Mouse (Mus musculus): ENCODE measurements at regions not wholly inside any gene's neighbourhood (a gene's known extent, or its start where the extent isn't known, plus 50 kb on each side); places are given as distances from the start of the nearest gene placed in this dataset.

- WGBS, result 43% methylated on average over 4 of the region's 4 CpGs
- H3K27me3 ChIP-seq (ENCODE audit: control insufficient read depth, insufficient read depth, low read length), result no peaks in the 10 kb centered on the region
Measured at GRCm38 (mm10) chr15:51197466-51198158, 2687.1 kb upstream of the Gm7489 start.

DNA sequence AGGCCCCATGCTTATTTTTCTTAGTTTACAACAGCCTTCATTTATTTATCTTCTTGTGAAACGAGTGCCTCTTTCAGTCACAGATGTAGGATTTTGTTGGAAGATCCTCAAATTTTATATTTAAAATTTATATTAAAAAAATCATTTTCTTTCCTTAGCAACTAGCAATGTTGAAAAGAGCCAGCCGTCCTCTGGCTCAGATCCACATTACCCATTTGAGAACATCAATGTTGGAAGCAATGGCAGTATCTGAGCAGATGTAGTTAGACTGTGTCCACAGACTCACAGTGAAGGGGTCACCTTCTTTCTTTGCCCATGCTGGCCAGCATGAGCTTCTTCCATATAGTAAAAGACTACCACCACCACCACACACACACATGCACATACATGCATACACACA, 2681.4 kb upstream of the Gm7489 start:
- Histone ChIP-seq H3K9me3 (ENCODE audit: control insufficient read depth, low read length) (no peaks in the 10 kb centered on the region), H3K36me3 (ENCODE audit: control insufficient read depth, insufficient read depth, low read length) (no peaks in the 10 kb centered on the region), H3K27ac (ENCODE audit: low read depth, low read length) (no peak overlapping the region), H3K9ac (ENCODE audit: low read length) (no peak overlapping the region), H3K4me3 (ENCODE audit: low read depth, low read length) (no peak overlapping the region), H3K4me2 (ENCODE audit: low read depth, low read length, severe bottlenecking) (no peak overlapping the region), H3K4me1 (replicated peaks; ENCODE audit: control insufficient read depth, insufficient read depth, low read length) (no peaks in the 10 kb centered on the region), H3K27me3 (ENCODE audit: control insufficient read depth, insufficient read depth, low read length) (no peaks in the 10 kb centered on the region)
- ATAC-seq (replicated peaks; ENCODE audit: low FRiP score) (no peak), DNase-seq (ENCODE audit: low spot score) (no peak)
- WGBS, result 83% methylated on average over 2 of the region's 2 CpGs

More at GRCm38 (mm10) chr15:51197466-51198158, 2687.1 kb upstream of the Gm7489 start:
- H3K36me3 ChIP-seq (ENCODE audit: control insufficient read depth, insufficient read depth, low read length), result no peaks in the 10 kb centered on the region
- no peak overlapping the region for H3K4me3 ChIP-seq (ENCODE audit: low read depth, low read length)
- no peak overlapping the region for H3K9ac ChIP-seq (ENCODE audit: low read length)
- ATAC-seq (replicated peaks; ENCODE audit: low FRiP score) (no peak), DNase-seq (ENCODE audit: low spot score) (no peak)
- no peak overlapping the region for H3K27ac ChIP-seq (ENCODE audit: low read depth, low read length)
- no peaks in the 10 kb centered on the region for H3K4me1 ChIP-seq (replicated peaks; ENCODE audit: control insufficient read depth, insufficient read depth, low read length)
- H3K9me3 ChIP-seq (ENCODE audit: control insufficient read depth, low read length), result no peaks in the 10 kb centered on the region
- H3K4me2 ChIP-seq (ENCODE audit: low read depth, low read length, severe bottlenecking), result no peak overlapping the region

GRCm38 (mm10) chr15:51206050-51206449, 2678.7 kb upstream of the Gm7489 start:
- H3K36me3 ChIP-seq (ENCODE audit: control insufficient read depth, insufficient read depth, low read length), result no peaks in the 10 kb centered on the region
- no peak overlapping the region for H3K4me3 ChIP-seq (ENCODE audit: low read depth, low read length)
- no peak overlapping the region for H3K4me2 ChIP-seq (ENCODE audit: low read depth, low read length, severe bottlenecking)
- H3K9me3 ChIP-seq (ENCODE audit: control insufficient read depth, low read length), result no peaks in the 10 kb centered on the region
- 51% methylated on average over 3 of the region's 3 CpGs for WGBS
- H3K27me3 ChIP-seq (ENCODE audit: control insufficient read depth, insufficient read depth, low read length), result no peaks in the 10 kb centered on the region
- H3K4me1 ChIP-seq (replicated peaks; ENCODE audit: control insufficient read depth, insufficient read depth, low read length), result no peaks in the 10 kb centered on the region
- no peak overlapping the region for H3K9ac ChIP-seq (ENCODE audit: low read length)
- DNase-seq (ENCODE audit: low spot score) (no peak), ATAC-seq (replicated peaks; ENCODE audit: low FRiP score) (no peak)
- no peak overlapping the region for H3K27ac ChIP-seq (ENCODE audit: low read depth, low read length)

- ATAC-seq (replicated peaks; ENCODE audit: low FRiP score) (no peak), DNase-seq (ENCODE audit: low spot score) (no peak)
- 83% methylated on average over 2 of the region's 2 CpGs for WGBS
Measured at GRCm38 (mm10) chr15:51206773-51207172, 2677.9 kb upstream of the Gm7489 start.

DNA sequence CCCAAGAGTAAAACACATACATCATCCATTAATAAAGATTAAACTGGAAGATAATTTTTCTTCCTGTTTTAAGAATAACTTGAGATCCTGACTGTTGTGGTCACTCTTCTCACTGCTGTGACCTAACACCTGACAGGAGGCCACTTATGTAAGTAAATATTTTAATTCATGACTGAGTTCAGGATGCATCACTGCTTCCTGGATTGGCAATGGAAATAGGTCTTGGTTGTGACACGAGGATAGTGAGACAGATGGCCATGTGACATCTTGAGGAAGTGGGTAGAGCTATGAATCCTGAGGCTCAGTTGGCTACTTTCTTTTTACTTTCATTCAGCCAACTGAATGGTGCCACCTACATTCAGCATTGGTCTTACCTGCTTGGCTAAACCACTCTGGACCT, 2649.8 kb upstream of the Gm7489 start:
- Histone ChIP-seq H3K27me3 (ENCODE audit: control insufficient read depth, insufficient read depth, low read length) (no peaks in the 10 kb centered on the region), H3K36me3 (ENCODE audit: control insufficient read depth, insufficient read depth, low read length) (no peaks in the 10 kb centered on the region), H3K4me1 (replicated peaks; ENCODE audit: control insufficient read depth, insufficient read depth, low read length) (no peaks in the 10 kb centered on the region), H3K27ac (ENCODE audit: low read depth, low read length) (no peak overlapping the region), H3K9me3 (ENCODE audit: control insufficient read depth, low read length) (no peaks in the 10 kb centered on the region), H3K4me3 (ENCODE audit: low read depth, low read length) (no peak overlapping the region), H3K9ac (ENCODE audit: low read length) (no peak overlapping the region), H3K4me2 (ENCODE audit: low read depth, low read length, severe bottlenecking) (no peak overlapping the region)
- ATAC-seq (replicated peaks; ENCODE audit: low FRiP score) (no peak), DNase-seq (ENCODE audit: low spot score) (no peak)
- 79% methylated on average over 1 of the region's 1 CpGs for WGBS

More at GRCm38 (mm10) chr15:51206773-51207172, 2677.9 kb upstream of the Gm7489 start:
- no peak overlapping the region for H3K27ac ChIP-seq (ENCODE audit: low read depth, low read length)
- no peak overlapping the region for H3K4me3 ChIP-seq (ENCODE audit: low read depth, low read length)
- no peaks in the 10 kb centered on the region for H3K36me3 ChIP-seq (ENCODE audit: control insufficient read depth, insufficient read depth, low read length)
- H3K27me3 ChIP-seq (ENCODE audit: control insufficient read depth, insufficient read depth, low read length), result no peaks in the 10 kb centered on the region
- H3K9me3 ChIP-seq (ENCODE audit: control insufficient read depth, low read length), result no peaks in the 10 kb centered on the region
- H3K4me2 ChIP-seq (ENCODE audit: low read depth, low read length, severe bottlenecking), result no peak overlapping the region
- H3K4me1 ChIP-seq (replicated peaks; ENCODE audit: control insufficient read depth, insufficient read depth, low read length), result no peaks in the 10 kb centered on the region
- no peak overlapping the region for H3K9ac ChIP-seq (ENCODE audit: low read length)

GRCm38 (mm10) chr15:51244596-51244995, 2640.1 kb upstream of the Gm7489 start:
- no peaks in the 10 kb centered on the region for H3K36me3 ChIP-seq (ENCODE audit: control insufficient read depth, insufficient read depth, low read length)
- 94% methylated on average over 2 of the region's 2 CpGs for WGBS
- H3K4me3 ChIP-seq (ENCODE audit: low read depth, low read length), result no peak overlapping the region
- H3K27me3 ChIP-seq (ENCODE audit: control insufficient read depth, insufficient read depth, low read length), result no peaks in the 10 kb centered on the region
- H3K9me3 ChIP-seq (ENCODE audit: control insufficient read depth, low read length), result no peaks in the 10 kb centered on the region
- no peaks in the 10 kb centered on the region for H3K4me1 ChIP-seq (replicated peaks; ENCODE audit: control insufficient read depth, insufficient read depth, low read length)
- H3K9ac ChIP-seq (ENCODE audit: low read length), result no peak overlapping the region
- H3K4me2 ChIP-seq (ENCODE audit: low read depth, low read length, severe bottlenecking), result no peak overlapping the region
- no peak overlapping the region for H3K27ac ChIP-seq (ENCODE audit: low read depth, low read length)
- DNase-seq (ENCODE audit: low spot score) (no peak), ATAC-seq (replicated peaks; ENCODE audit: low FRiP score) (no peak)

DNA sequence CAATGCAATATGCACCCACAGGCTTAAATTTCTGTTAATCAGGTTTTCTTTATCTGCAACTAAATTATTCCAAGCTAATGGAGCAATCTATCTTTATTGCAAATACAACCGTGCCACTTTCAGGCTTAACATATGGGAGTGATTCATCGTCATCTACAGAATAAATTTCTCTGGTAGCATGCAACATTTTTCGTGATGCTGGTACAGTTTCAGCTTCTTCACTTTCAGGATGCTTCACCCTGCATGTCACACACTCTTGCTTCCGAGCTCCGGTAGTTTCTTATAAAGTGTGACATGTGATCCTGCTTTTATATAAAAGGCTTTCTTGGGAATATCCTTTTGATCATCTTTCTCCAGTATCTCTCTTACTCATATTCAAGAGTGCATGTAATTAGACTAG, 2637.4 kb upstream of the Gm7489 start:
- no peak for ATAC-seq (replicated peaks; ENCODE audit: low FRiP score)
- no peak for DNase-seq (ENCODE audit: low spot score)
- Histone ChIP-seq H3K4me1 (replicated peaks; ENCODE audit: control insufficient read depth, insufficient read depth, low read length) (no peaks in the 10 kb centered on the region), H3K27ac (ENCODE audit: low read depth, low read length) (no peak overlapping the region), H3K9me3 (ENCODE audit: control insufficient read depth, low read length) (no peaks in the 10 kb centered on the region), H3K27me3 (ENCODE audit: control insufficient read depth, insufficient read depth, low read length) (no peaks in the 10 kb centered on the region), H3K4me2 (ENCODE audit: low read depth, low read length, severe bottlenecking) (no peak overlapping the region), H3K9ac (ENCODE audit: low read length) (no peak overlapping the region), H3K4me3 (ENCODE audit: low read depth, low read length) (no peak overlapping the region), H3K36me3 (ENCODE audit: control insufficient read depth, insufficient read depth, low read length) (no peaks in the 10 kb centered on the region)
- WGBS, result 88% methylated on average over 5 of the region's 5 CpGs

DNA sequence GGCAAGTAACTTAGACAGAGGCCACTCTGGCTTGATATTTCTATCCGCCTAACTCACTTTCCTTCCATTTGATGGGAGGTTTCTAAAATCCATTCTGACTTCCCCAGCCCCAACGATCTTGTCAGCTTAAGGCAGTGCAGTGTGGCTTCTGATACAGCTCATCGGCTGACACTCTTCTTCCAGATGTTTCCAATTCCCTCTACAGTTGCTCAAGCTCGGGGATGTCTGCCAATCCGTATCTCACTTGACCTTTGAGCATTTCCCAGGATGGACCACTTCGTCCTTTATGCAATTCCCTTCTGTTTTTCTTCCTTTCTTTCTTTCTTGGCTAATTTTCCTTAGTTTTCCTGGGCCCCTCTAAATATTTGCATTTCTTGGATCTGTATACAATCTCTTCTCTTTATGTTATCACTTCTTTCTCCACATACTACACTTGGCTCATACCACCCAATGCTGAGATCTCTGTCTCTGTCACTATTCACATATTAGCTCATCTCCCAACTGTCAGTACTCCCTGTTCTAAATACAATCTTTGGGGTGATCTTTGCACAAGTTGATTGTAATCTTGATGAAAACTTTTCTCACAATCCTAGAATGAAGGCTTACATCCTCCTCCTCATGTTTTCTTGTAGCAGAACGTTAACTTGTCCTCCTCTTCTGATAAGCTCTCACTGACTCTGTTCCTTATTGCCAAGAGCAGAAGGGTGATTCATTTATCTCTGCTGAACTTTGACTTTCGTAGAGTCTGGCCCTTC, 2636.5 kb upstream of the Gm7489 start:
- Histone ChIP-seq H3K9ac (ENCODE audit: low read length) (no peak overlapping the region), H3K4me3 (ENCODE audit: low read depth, low read length) (no peak overlapping the region), H3K9me3 (ENCODE audit: control insufficient read depth, low read length) (no peaks in the 10 kb centered on the region), H3K27ac (ENCODE audit: low read depth, low read length) (no peak overlapping the region), H3K4me1 (replicated peaks; ENCODE audit: control insufficient read depth, insufficient read depth, low read length) (no peaks in the 10 kb centered on the region), H3K36me3 (ENCODE audit: control insufficient read depth, insufficient read depth, low read length) (no peaks in the 10 kb centered on the region), H3K27me3 (ENCODE audit: control insufficient read depth, insufficient read depth, low read length) (no peaks in the 10 kb centered on the region), H3K4me2 (ENCODE audit: low read depth, low read length, severe bottlenecking) (no peak overlapping the region)
- 77% methylated on average over 8 of the region's 8 CpGs for WGBS
- no peak for ATAC-seq (replicated peaks; ENCODE audit: low FRiP score)
- no peak for DNase-seq (ENCODE audit: low spot score)

- H3K4me2 ChIP-seq (ENCODE audit: low read depth, low read length, severe bottlenecking), result no peak overlapping the region
- no peaks in the 10 kb centered on the region for H3K36me3 ChIP-seq (ENCODE audit: control insufficient read depth, insufficient read depth, low read length)
- DNase-seq (ENCODE audit: low spot score) (no peak), ATAC-seq (replicated peaks; ENCODE audit: low FRiP score) (no peak)
- H3K4me1 ChIP-seq (replicated peaks; ENCODE audit: control insufficient read depth, insufficient read depth, low read length), result no peaks in the 10 kb centered on the region
- H3K4me3 ChIP-seq (ENCODE audit: low read depth, low read length), result no peak overlapping the region
- H3K9me3 ChIP-seq (ENCODE audit: control insufficient read depth, low read length), result no peaks in the 10 kb centered on the region
- no peaks in the 10 kb centered on the region for H3K27me3 ChIP-seq (ENCODE audit: control insufficient read depth, insufficient read depth, low read length)
- no peak overlapping the region for H3K9ac ChIP-seq (ENCODE audit: low read length)
- H3K27ac ChIP-seq (ENCODE audit: low read depth, low read length), result no peak overlapping the region
- WGBS, result 95% methylated on average over 5 of the region's 5 CpGs
Measured at GRCm38 (mm10) chr15:51248789-51249040, 2636.0 kb upstream of the Gm7489 start.

Data from forebrain, embryonic 11.5 days (tissue).